Mouse (Mus musculus) MEL (cell line): ENCODE measurements at regions not wholly inside any gene's neighbourhood (a gene's known extent, or its start where the extent isn't known, plus 50 kb on each side); places are given as distances from the start of the nearest gene placed in this dataset.

Source experiments
- CHD1 ChIP-seq: IDR thresholded peaks from 2 replicates; pipeline ENCODE4 v1.6.1; 2012; ENCODE audit warnings: low read depth, mild to moderate bottlenecking, inconsistent platforms, low read length, improper control_type of control experiment
- CTCF ChIP-seq, 3 experiments: IDR thresholded peaks in 2 of 3; conservative IDR thresholded peaks in 1 of 3; 2 replicates each; pipeline ENCODE4 v1.5.1; 2011 to 2012; ENCODE audit warnings: low read length in 3 of 3, low read depth in 2 of 3, mild to moderate bottlenecking in 2 of 3, improper control_type of control experiment in 1 of 3, inconsistent platforms in 1 of 3, mixed read lengths in 1 of 3, moderate library complexity in 1 of 3; ENCODE audit not compliant: control insufficient read depth in 1 of 3, insufficient read depth in 1 of 3, poor library complexity in 1 of 3, severe bottlenecking in 1 of 3
- ELF1 ChIP-seq: IDR thresholded peaks from 2 replicates; pipeline ENCODE4 v1.6.1; 2014; ENCODE audit warnings: low read depth, mild to moderate bottlenecking, inconsistent platforms, low read length, improper control_type of control experiment, moderate library complexity
- GATA1 ChIP-seq: IDR thresholded peaks from 2 replicates; pipeline ENCODE4 v1.6.1; 2011; ENCODE audit warnings: low read depth, low read length, improper control_type of control experiment
- JUND ChIP-seq: IDR thresholded peaks from 2 replicates; pipeline ENCODE4 v1.6.1; 2011; ENCODE audit warnings: low read depth, mild to moderate bottlenecking, improper control_type of control experiment, low read length
- KAT2A ChIP-seq: conservative IDR thresholded peaks from 2 replicates; pipeline ENCODE4 v1.6.1; 2012; ENCODE audit warnings: low read depth, low read length, improper control_type of control experiment, inconsistent platforms
- MAZ ChIP-seq: IDR thresholded peaks from 2 replicates; pipeline ENCODE4 v1.6.1; 2012; ENCODE audit warnings: low read depth, mild to moderate bottlenecking, inconsistent platforms, low read length, improper control_type of control experiment
- MEF2A ChIP-seq: IDR thresholded peaks from 2 replicates; pipeline ENCODE4 v1.6.1; 2014; ENCODE audit warnings: low read depth, mild to moderate bottlenecking, inconsistent platforms, low read length, improper control_type of control experiment; ENCODE audit not compliant: poor library complexity, insufficient replicate concordance, severe bottlenecking; ENCODE audit errors: extremely low read depth
- MYC ChIP-seq: IDR thresholded peaks from 2 replicates; pipeline ENCODE4 v1.6.1; 2011; ENCODE audit warnings: low read depth, mild to moderate bottlenecking, low read length, improper control_type of control experiment, moderate library complexity
- NRF1 ChIP-seq: IDR thresholded peaks from 2 replicates; pipeline ENCODE4 v1.6.1; 2014; ENCODE audit warnings: low read depth, mild to moderate bottlenecking, inconsistent platforms, low read length, improper control_type of control experiment, moderate library complexity; ENCODE audit not compliant: poor library complexity, insufficient read depth, severe bottlenecking
- POLR2A ChIP-seq, 2 experiments: IDR thresholded peaks; 2 replicates each; pipeline ENCODE4 v1.6.1; 2011 to 2012; ENCODE audit warnings: low read length in 2 of 2, mild to moderate bottlenecking in 2 of 2, control low read depth in 1 of 2, improper control_type of control experiment in 1 of 2, low read depth in 1 of 2, moderate library complexity in 1 of 2; ENCODE audit not compliant: control insufficient read depth in 1 of 2, insufficient read depth in 1 of 2, poor library complexity in 1 of 2
- TAL1 ChIP-seq: IDR thresholded peaks from 2 replicates; pipeline ENCODE4 v1.6.1; 2012; ENCODE audit warnings: mild to moderate bottlenecking, inconsistent platforms, low read length, moderate library complexity, mixed read lengths
- ZC3H11A ChIP-seq: IDR thresholded peaks from 2 replicates; pipeline ENCODE4 v1.6.1; 2012; ENCODE audit warnings: low read depth, mild to moderate bottlenecking, inconsistent platforms, low read length, improper control_type of control experiment
- ZKSCAN1 ChIP-seq: IDR thresholded peaks from 2 replicates; pipeline ENCODE4 v1.6.1; 2012; ENCODE audit warnings: low read depth, mild to moderate bottlenecking, inconsistent platforms, low read length, improper control_type of control experiment, moderate library complexity

DNA sequence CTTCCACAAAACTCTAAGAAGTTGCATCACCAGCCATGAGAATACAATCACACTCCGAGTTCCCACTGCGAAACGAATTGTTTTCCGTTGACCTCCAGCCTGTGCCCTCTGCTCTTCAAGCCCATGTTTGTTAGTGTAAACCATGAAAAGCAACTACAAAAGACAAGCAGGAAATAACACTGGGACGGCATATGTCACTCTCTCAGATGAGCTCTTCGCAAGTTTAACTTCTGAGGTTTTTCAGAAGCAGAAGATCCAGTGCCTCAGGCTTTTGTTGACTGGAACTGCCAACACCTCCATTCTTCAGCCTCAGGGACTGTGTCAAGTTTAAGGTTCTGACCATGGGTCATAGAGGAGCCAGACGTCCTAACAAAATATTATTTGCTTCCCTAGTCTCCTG lies 50.2 kb upstream of the Lmcd1 start:
- TF ChIP-seq GATA1: no peak
- no peak for TF ChIP-seq CTCF (IDR thresholded peaks at IDR 0.05 in 2 of 3, conservative IDR thresholded peaks at IDR 0.05 in 1 of 3; ENCODE audit: control insufficient read depth in 1 of 3, insufficient read depth in 1 of 3, low read depth in 2 of 3, low read length in 3 of 3, poor library complexity in 1 of 3, severe bottlenecking in 1 of 3)
- no peak for TF ChIP-seq NRF1
- TF ChIP-seq ELF1: no peak
- no peak for TF ChIP-seq POLR2A (IDR thresholded peaks at IDR 0.05; ENCODE audit: control insufficient read depth in 1 of 2, insufficient read depth in 1 of 2, low read depth in 1 of 2, low read length in 2 of 2, poor library complexity in 1 of 2)
- TF ChIP-seq ZC3H11A: no peak
- TF ChIP-seq CHD1: no peak
- no peak for TF ChIP-seq JUND
- no peak for TF ChIP-seq MYC
- TF ChIP-seq MEF2A: no peak
- TF ChIP-seq MAZ: no peak
- TF ChIP-seq KAT2A: no peak
- TF ChIP-seq TAL1: no peak
- no peak for TF ChIP-seq ZKSCAN1
